Mouse (Mus musculus): ENCODE measurements around the gene Pip5k1b. TPM values are rescaled to one million over a fixed set of nuclear protein-coding genes. Genes with fewer than 3 reads are reported as not detected.

Pip5k1b gene
- polyA plus RNA-seq, 1 experiment = not detected

- H3K4me1 ChIP-seq (ENCODE audit: control insufficient read depth, insufficient read depth, low read length) = no peaks in the 10 kb centered on the region
- H3K4me3 ChIP-seq (ENCODE audit: insufficient read depth, low read length) = no peak overlapping the region
- TF ChIP-seq CTCF (IDR thresholded peaks at IDR 0.05; ENCODE audit: borderline replicate concordance, insufficient read depth, low read length) = no peak
- TF ChIP-seq POLR2A (IDR thresholded peaks at IDR 0.05; ENCODE audit: low read depth, low read length) = no peak
- no peak overlapping the region for H3K27ac ChIP-seq (ENCODE audit: insufficient read depth, low read length)
Measured at GRCm38 (mm10) chr19:24266046-24266830, 289.4 kb downstream of the Pip5k1b start.

- TF ChIP-seq CTCF (IDR thresholded peaks at IDR 0.05; ENCODE audit: borderline replicate concordance, insufficient read depth, low read length) (peak; percentile 41; the same call in 1 of the 2 replicates), POLR2A (IDR thresholded peaks at IDR 0.05; ENCODE audit: low read depth, low read length) (no peak)
- no peak overlapping the region for H3K27ac ChIP-seq (ENCODE audit: insufficient read depth, low read length)
- no peaks in the 10 kb centered on the region for H3K4me1 ChIP-seq (ENCODE audit: control insufficient read depth, insufficient read depth, low read length)
- H3K4me3 ChIP-seq (ENCODE audit: insufficient read depth, low read length) = no peak overlapping the region
Measured at GRCm38 (mm10) chr19:24264991-24265390, 290.7 kb downstream of the Pip5k1b start.

GRCm38 (mm10) chr19:24262736-24263135 is 292.9 kb downstream of the Pip5k1b start:
- Histone ChIP-seq H3K27ac (ENCODE audit: insufficient read depth, low read length) (no peak overlapping the region), H3K4me3 (ENCODE audit: insufficient read depth, low read length) (no peak overlapping the region), H3K4me1 (ENCODE audit: control insufficient read depth, insufficient read depth, low read length) (no peaks in the 10 kb centered on the region)
- TF ChIP-seq POLR2A (IDR thresholded peaks at IDR 0.05; ENCODE audit: low read depth, low read length) (no peak), CTCF (IDR thresholded peaks at IDR 0.05; ENCODE audit: borderline replicate concordance, insufficient read depth, low read length) (no peak)

- Histone ChIP-seq H3K4me1 (ENCODE audit: control insufficient read depth, insufficient read depth, low read length) (no peaks in the 10 kb centered on the region), H3K4me3 (ENCODE audit: insufficient read depth, low read length) (no peak overlapping the region), H3K27ac (ENCODE audit: insufficient read depth, low read length) (no peak overlapping the region)
- TF ChIP-seq POLR2A (IDR thresholded peaks at IDR 0.05; ENCODE audit: low read depth, low read length) (no peak), CTCF (IDR thresholded peaks at IDR 0.05; ENCODE audit: borderline replicate concordance, insufficient read depth, low read length) (no peak)
Measured at GRCm38 (mm10) chr19:24259390-24260351, 296.0 kb downstream of the Pip5k1b start.

GRCm38 (mm10) chr19:24258368-24258767 is 297.3 kb downstream of the Pip5k1b start:
- no peak overlapping the region for H3K27ac ChIP-seq (ENCODE audit: insufficient read depth, low read length)
- no peak overlapping the region for H3K4me3 ChIP-seq (ENCODE audit: insufficient read depth, low read length)

GRCm38 (mm10) chr19:24257962-24258361 is 297.7 kb downstream of the Pip5k1b start:
- Histone ChIP-seq H3K27ac (ENCODE audit: insufficient read depth, low read length) (no peak overlapping the region), H3K4me3 (ENCODE audit: insufficient read depth, low read length) (no peak overlapping the region), H3K4me1 (ENCODE audit: control insufficient read depth, insufficient read depth, low read length) (no peaks in the 10 kb centered on the region)
- no peak for TF ChIP-seq POLR2A (IDR thresholded peaks at IDR 0.05; ENCODE audit: low read depth, low read length)
- TF ChIP-seq CTCF (IDR thresholded peaks at IDR 0.05; ENCODE audit: borderline replicate concordance, insufficient read depth, low read length) = no peak

More at GRCm38 (mm10) chr19:24258368-24258767, 297.3 kb downstream of the Pip5k1b start:
- no peaks in the 10 kb centered on the region for H3K4me1 ChIP-seq (ENCODE audit: control insufficient read depth, insufficient read depth, low read length)
- TF ChIP-seq CTCF (IDR thresholded peaks at IDR 0.05; ENCODE audit: borderline replicate concordance, insufficient read depth, low read length) (no peak), POLR2A (IDR thresholded peaks at IDR 0.05; ENCODE audit: low read depth, low read length) (no peak)

- TF ChIP-seq POLR2A (IDR thresholded peaks at IDR 0.05; ENCODE audit: low read depth, low read length) (no peak), CTCF (IDR thresholded peaks at IDR 0.05; ENCODE audit: borderline replicate concordance, insufficient read depth, low read length) (no peak)
- Histone ChIP-seq H3K4me3 (ENCODE audit: insufficient read depth, low read length) (no peak overlapping the region), H3K27ac (ENCODE audit: insufficient read depth, low read length) (no peak overlapping the region), H3K4me1 (ENCODE audit: control insufficient read depth, insufficient read depth, low read length) (no peaks in the 10 kb centered on the region)
Measured at GRCm38 (mm10) chr19:24253657-24254260, 301.9 kb downstream of the Pip5k1b start.

GRCm38 (mm10) chr19:24251869-24252268 is 303.8 kb downstream of the Pip5k1b start:
- no peak overlapping the region for H3K27ac ChIP-seq (ENCODE audit: insufficient read depth, low read length)
- H3K4me1 ChIP-seq (ENCODE audit: control insufficient read depth, insufficient read depth, low read length) = no peaks in the 10 kb centered on the region
- H3K4me3 ChIP-seq (ENCODE audit: insufficient read depth, low read length) = no peak overlapping the region
- TF ChIP-seq CTCF (IDR thresholded peaks at IDR 0.05; ENCODE audit: borderline replicate concordance, insufficient read depth, low read length) (no peak), POLR2A (IDR thresholded peaks at IDR 0.05; ENCODE audit: low read depth, low read length) (no peak)

Other genes with a start within 250 kb of the Pip5k1b start
- 12.6 and 18.0 TPM in 2 replicates for gene Fam122a, start 78.5 kb downstream of the Pip5k1b start, polyA plus RNA-seq (2011; ENCODE audit: insufficient read length, low read depth, missing spikeins)
- gene Tmem252, start 118.1 kb upstream of the Pip5k1b start, polyA plus RNA-seq (2011; ENCODE audit: insufficient read length, low read depth, missing spikeins) = not detected in 2 replicates